Mouse (Mus musculus) limb, embryonic 15.5 days (tissue): ENCODE measurements around the gene Bicral. TPM values are rescaled to one million over a fixed set of nuclear protein-coding genes. Genes with fewer than 3 reads are reported as not detected.
"Not testable (repeated sequence)": the region's sequence is repeated elsewhere in the genome, so short reads cannot be mapped to it uniquely, and the experiment has no call there.

Experiments
- ATAC-seq: fragments of 200-750 bp; cut with Nextera tagmentation; 2 replicates; pipeline ENCODE4 v1.8.0; 2017; ENCODE audit warnings: low read depth, moderate TSS enrichment; ENCODE audit not compliant: insufficient number of reproducible peaks, low FRiP score, low TSS enrichment
- H3K27ac ChIP-seq: fragments of 300-500 bp; sonication (generic); 2 replicates; pipeline ENCODE4 v1.5.1; 2015; ENCODE audit warnings: moderate library complexity, mild to moderate bottlenecking, inconsistent platforms
- H3K27me3 ChIP-seq: fragments of 300-500 bp; sonication (generic); 2 replicates; pipeline ENCODE4 v1.6.1; 2015; ENCODE audit warnings: inconsistent platforms
- H3K36me3 ChIP-seq: fragments of 300-500 bp; sonication (generic); 2 replicates; pipeline ENCODE4 v1.6.1; 2015; ENCODE audit warnings: inconsistent platforms
- H3K4me1 ChIP-seq: fragments of 300-500 bp; sonication (generic); 2 replicates; pipeline ENCODE4 v1.6.1; 2015; ENCODE audit warnings: inconsistent platforms
- H3K4me2 ChIP-seq: fragments of 300-500 bp; sonication (generic); 2 replicates; pipeline ENCODE4 v1.6.1; 2015; ENCODE audit warnings: mild to moderate bottlenecking, inconsistent platforms
- H3K4me3 ChIP-seq: fragments of 300-500 bp; sonication (generic); 2 replicates; pipeline ENCODE4 v1.5.1; 2015; ENCODE audit warnings: mild to moderate bottlenecking, inconsistent platforms
- H3K9ac ChIP-seq: fragments of 300-500 bp; sonication (generic); 2 replicates; pipeline ENCODE4 v1.6.1; 2015; ENCODE audit warnings: inconsistent platforms
- H3K9me3 ChIP-seq: fragments of 300-500 bp; sonication (generic); 2 replicates; pipeline ENCODE4 v1.6.1; 2016; ENCODE audit warnings: inconsistent platforms
- WGBS: fragments of 180-500 bp; shearing (Covaris S2); methylation state at CpG from one replicate; pipeline ENCODE4 v1.1.7; 2015; 5-methylcytosine and 5-hydroxymethylcytosine counted together
- polyA plus RNA-seq: library from polyadenylated mRNA; unstranded; fragments of >200 nt; fragmentation: Nextera tagmentation; extraction: Ambion mirVana; gene quantifications from 2 replicates; pipeline ENCODE4 v1.2.1, GENCODE M21; 2015

Bicral gene
- polyA plus RNA-seq, 1 experiment from 2014 or later, result 3.8 TPM

- Histone ChIP-seq H3K4me2 (no peak overlapping the region), H3K27me3 (no peaks in the 10 kb centered on the region), H3K4me3 (no peak overlapping the region), H3K9ac (no peak overlapping the region), H3K36me3 (peaks cover 70% of the 10 kb centered on the region), H3K4me1 (no peaks in the 10 kb centered on the region), H3K9me3 (no peaks in the 10 kb centered on the region), H3K27ac (no peak overlapping the region)
- 92% methylated on average over 3 of the region's 3 CpGs for WGBS
- ATAC-seq, result no peak
Measured at GRCm38 (mm10) chr17:46810672-46811071, 47.6 kb downstream of the Bicral start.

GRCm38 (mm10) chr17:46809131-46809830, 49.0 kb downstream of the Bicral start:
- Histone ChIP-seq H3K27ac (no peak overlapping the region), H3K4me2 (no peak overlapping the region), H3K27me3 (no peaks in the 10 kb centered on the region), H3K9me3 (no peaks in the 10 kb centered on the region), H3K36me3 (peaks cover 75% of the 10 kb centered on the region), H3K4me1 (no peaks in the 10 kb centered on the region), H3K4me3 (no peak overlapping the region), H3K9ac (no peak overlapping the region)
- no peak for ATAC-seq
- WGBS, result 85% methylated on average over 6 of the region's 6 CpGs

- H3K9me3 ChIP-seq, result no peaks in the 10 kb centered on the region
- H3K9ac ChIP-seq, result no peak overlapping the region
- H3K36me3 ChIP-seq, result peaks cover 68% of the 10 kb centered on the region
- H3K4me1 ChIP-seq, result no peaks in the 10 kb centered on the region
- no peaks in the 10 kb centered on the region for H3K27me3 ChIP-seq
- no peak overlapping the region for H3K27ac ChIP-seq
- no peak overlapping the region for H3K4me2 ChIP-seq
- no peak for ATAC-seq
- no peak overlapping the region for H3K4me3 ChIP-seq
- WGBS, result 91% methylated on average over 10 of the region's 10 CpGs
Measured at GRCm38 (mm10) chr17:46808376-46808775, 49.9 kb downstream of the Bicral start.

- H3K4me3 ChIP-seq, result no peak overlapping the region
- peaks cover 59% of the 10 kb centered on the region for H3K36me3 ChIP-seq
- no peak overlapping the region for H3K4me2 ChIP-seq
- no peak overlapping the region for H3K27ac ChIP-seq
- no peaks in the 10 kb centered on the region for H3K9me3 ChIP-seq
- H3K4me1 ChIP-seq, result no peaks in the 10 kb centered on the region
- WGBS, result 89% methylated on average over 6 of the region's 6 CpGs
- no peak overlapping the region for H3K9ac ChIP-seq
- no peaks in the 10 kb centered on the region for H3K27me3 ChIP-seq
- ATAC-seq, result no peak
Measured at GRCm38 (mm10) chr17:46801761-46802160, 56.5 kb downstream of the Bicral start.

GRCm38 (mm10) chr17:46799680-46800079, 58.6 kb downstream of the Bicral start:
- H3K4me3 ChIP-seq, result no peak overlapping the region
- H3K36me3 ChIP-seq, result peaks cover 44% of the 10 kb centered on the region
- no peaks in the 10 kb centered on the region for H3K4me1 ChIP-seq
- no peak overlapping the region for H3K27ac ChIP-seq
- 84% methylated on average over 10 of the region's 10 CpGs for WGBS
- H3K9ac ChIP-seq, result no peak overlapping the region
- no peaks in the 10 kb centered on the region for H3K9me3 ChIP-seq
- H3K4me2 ChIP-seq, result no peak overlapping the region
- H3K27me3 ChIP-seq, result no peaks in the 10 kb centered on the region
- no peak for ATAC-seq

GRCm38 (mm10) chr17:46797386-46797785, 60.9 kb downstream of the Bicral start:
- H3K36me3 ChIP-seq, result peaks cover 39% of the 10 kb centered on the region
- H3K27me3 ChIP-seq, result no peaks in the 10 kb centered on the region
- no peaks in the 10 kb centered on the region for H3K4me1 ChIP-seq
- no peak overlapping the region for H3K9ac ChIP-seq
- H3K4me3 ChIP-seq, result no peak overlapping the region
- no peaks in the 10 kb centered on the region for H3K9me3 ChIP-seq
- H3K27ac ChIP-seq, result no peak overlapping the region
- no peak overlapping the region for H3K4me2 ChIP-seq
- WGBS, result 48% methylated on average over 8 of the region's 8 CpGs
- no peak for ATAC-seq

- Histone ChIP-seq H3K4me2 (no peak overlapping the region), H3K9ac (no peak overlapping the region), H3K27me3 (no peaks in the 10 kb centered on the region), H3K9me3 (no peaks in the 10 kb centered on the region), H3K4me3 (no peak overlapping the region), H3K27ac (no peak overlapping the region), H3K36me3 (peaks cover 33% of the 10 kb centered on the region), H3K4me1 (no peaks in the 10 kb centered on the region)
- WGBS, result 81% methylated on average over 4 of the region's 4 CpGs
- no peak for ATAC-seq
Measured at GRCm38 (mm10) chr17:46796743-46797142, 61.5 kb downstream of the Bicral start.

GRCm38 (mm10) chr17:46792963-46793362, 65.3 kb downstream of the Bicral start:
- H3K4me2 ChIP-seq, result no peak overlapping the region
- ATAC-seq, result no peak
- no peak overlapping the region for H3K27ac ChIP-seq
- no peaks in the 10 kb centered on the region for H3K4me1 ChIP-seq
- H3K9me3 ChIP-seq, result no peaks in the 10 kb centered on the region
- H3K36me3 ChIP-seq, result 0 out of 2 replicates have a peak, but pooled peaks cover 3% of the 10 kb centered on the region
- no peak overlapping the region for H3K9ac ChIP-seq
- 80% methylated on average over 2 of the region's 2 CpGs for WGBS
- H3K4me3 ChIP-seq, result no peak overlapping the region
- no peaks in the 10 kb centered on the region for H3K27me3 ChIP-seq

GRCm38 (mm10) chr17:46787974-46788373, 70.3 kb downstream of the Bicral start:
- 59% methylated on average over 2 of the region's 2 CpGs for WGBS
- H3K4me2 ChIP-seq, H3K36me3 ChIP-seq: not testable (repeated sequence)

GRCm38 (mm10) chr17:46786952-46787351, 71.3 kb downstream of the Bicral start:
- H3K27me3 ChIP-seq, result no peaks in the 10 kb centered on the region
- H3K36me3 ChIP-seq, result no peaks in the 10 kb centered on the region
- H3K4me2 ChIP-seq, result no peak overlapping the region
- no peak for ATAC-seq
- WGBS, result 91% methylated on average over 5 of the region's 5 CpGs
- no peaks in the 10 kb centered on the region for H3K4me1 ChIP-seq
- H3K9me3 ChIP-seq, result no peaks in the 10 kb centered on the region
- no peak overlapping the region for H3K4me3 ChIP-seq
- H3K27ac ChIP-seq, result no peak overlapping the region
- H3K9ac ChIP-seq, result no peak overlapping the region

More at GRCm38 (mm10) chr17:46787974-46788373, 70.3 kb downstream of the Bicral start:
- H3K4me1 ChIP-seq, ATAC-seq, H3K27ac ChIP-seq, H3K9ac ChIP-seq, H3K9me3 ChIP-seq, H3K27me3 ChIP-seq, H3K4me3 ChIP-seq: not testable (repeated sequence)

GRCm38 (mm10) chr17:46783222-46783565, 75.1 kb downstream of the Bicral start:
- Histone ChIP-seq H3K9ac (no peak overlapping the region), H3K27ac (peak overlapping the region; percentile 86), H3K4me1 (peaks cover 7% of the 10 kb centered on the region), H3K9me3 (no peaks in the 10 kb centered on the region), H3K36me3 (peaks cover 24% of the 10 kb centered on the region), H3K27me3 (no peaks in the 10 kb centered on the region), H3K4me3 (peak overlapping the region; percentile 64), H3K4me2 (peak overlapping the region; percentile 61; the same call in 1 of the 2 replicates)
- no peak; the same call in 1 of the 2 replicates for ATAC-seq
- WGBS, result 80% methylated on average over 2 of the region's 2 CpGs

GRCm38 (mm10) chr17:46782341-46783221, 75.7 kb downstream of the Bicral start, which contains the start of gene Rpl7l1:
Gene Rpl7l1, minus strand, starts transcription at chr17:46782672.
- no peaks in the 10 kb centered on the region for H3K9me3 ChIP-seq
- WGBS, result under 1% methylated on average over 44 of the region's 44 CpGs
- H3K36me3 ChIP-seq, result peaks cover 30% of the 10 kb centered on the region
- H3K4me3 ChIP-seq, result peak within 1 kb of the TSS; percentile 64
- H3K27ac ChIP-seq, result peak within 1 kb of the TSS; percentile 86
- peak; percentile 90 for ATAC-seq
- peak within 1 kb of the TSS; percentile 72 for H3K9ac ChIP-seq
- peak within 1 kb of the TSS; percentile 61 for H3K4me2 ChIP-seq
- H3K4me1 ChIP-seq, result peaks cover 7% of the 10 kb centered on the region
- no peaks in the 10 kb centered on the region for H3K27me3 ChIP-seq
